Mouse (Mus musculus) bone marrow macrophage, adult 2 months (primary cell): ENCODE results near the gene Naga. TPM values are rescaled to one million over a fixed set of nuclear protein-coding genes. Genes with fewer than 3 reads are reported as not detected.

ENCODE experiments used
- H3K27ac ChIP-seq: 2 replicates; pipeline ENCODE4 v1.5.1; 2012; ENCODE audit warnings: low read depth, low read length; ENCODE audit not compliant: insufficient read depth
- H3K4me1 ChIP-seq: 2 replicates; pipeline ENCODE4 v1.6.1; 2012; ENCODE audit warnings: low read length; ENCODE audit not compliant: control insufficient read depth, insufficient read depth
- H3K4me3 ChIP-seq: 2 replicates; pipeline ENCODE4 v1.5.1; 2012; ENCODE audit warnings: mild to moderate bottlenecking, low read length, moderate library complexity; ENCODE audit not compliant: insufficient read depth
- CTCF ChIP-seq: IDR thresholded peaks from 2 replicates; pipeline ENCODE4 v1.5.1; 2012; ENCODE audit warnings: low read depth, mild to moderate bottlenecking, low read length, moderate library complexity
- POLR2A ChIP-seq: IDR thresholded peaks from 2 replicates; pipeline ENCODE4 v1.6.1; 2012; ENCODE audit warnings: mild to moderate bottlenecking, low read depth, low read length, borderline replicate concordance
- polyA plus RNA-seq: library from polyadenylated mRNA; stranded (reverse); fragments of >200 nt; gene quantifications from 2 replicates; pipeline ENCODE4 v1.2.4, GENCODE M21; 2012; ENCODE audit not compliant: missing spikeins, insufficient read depth, insufficient read length

The Naga gene
- polyA plus RNA-seq, 1 experiment, result 168 TPM

DNA sequence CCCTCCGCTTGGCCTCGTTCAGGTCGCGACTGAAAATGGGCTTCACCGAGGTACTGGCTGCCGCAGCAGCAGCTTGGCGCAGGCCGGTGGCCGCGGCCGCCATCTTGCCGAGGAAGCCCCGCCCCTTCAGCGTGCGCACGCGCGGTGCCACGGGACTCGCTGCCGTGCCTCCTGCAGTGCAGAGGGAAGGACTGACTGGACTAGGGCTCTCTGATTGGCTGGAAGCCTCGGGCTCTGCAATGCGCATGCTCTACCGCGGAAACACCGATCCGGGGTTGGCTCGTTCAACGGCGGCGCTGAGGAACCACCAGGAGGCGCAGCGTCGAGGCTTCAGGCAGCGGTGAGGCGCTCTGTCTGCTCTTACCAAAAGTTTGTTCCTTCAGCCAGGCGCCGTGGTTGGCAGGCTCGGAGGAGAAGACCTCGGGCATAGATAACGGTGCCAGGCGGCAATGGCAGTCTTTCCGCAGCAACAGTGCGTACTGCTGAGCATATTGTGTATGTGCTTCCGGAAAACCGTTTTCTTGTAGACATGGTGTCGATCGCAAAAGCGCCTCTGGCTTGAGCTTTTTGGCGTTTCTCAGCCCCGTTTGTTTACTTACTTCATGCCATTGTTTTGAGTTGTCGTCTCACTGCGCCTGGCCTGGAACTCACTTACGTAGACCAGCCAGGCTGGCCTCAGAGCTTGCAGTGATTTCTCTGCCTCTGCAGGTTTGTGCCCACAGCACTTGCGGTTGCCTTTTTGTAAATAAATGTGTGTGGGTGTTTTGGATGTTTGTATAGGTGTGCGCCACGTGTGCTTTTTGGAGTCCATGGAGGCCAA is 15.6 kb upstream of the Naga start, which contains the start of gene Ndufa6:
TSS of gene Ndufa6 (minus strand) at position 197 of the 820 bp plus-strand sequence.
- peak; percentile 41; the same call in 1 of the 2 replicates for TF ChIP-seq CTCF
- peak; percentile 96 for TF ChIP-seq POLR2A
- H3K27ac ChIP-seq, result peak within 1 kb of the TSS; percentile 70
- peaks cover 10% of the 10 kb centered on the region for H3K4me1 ChIP-seq
- peak within 1 kb of the TSS; percentile 77 for H3K4me3 ChIP-seq

DNA sequence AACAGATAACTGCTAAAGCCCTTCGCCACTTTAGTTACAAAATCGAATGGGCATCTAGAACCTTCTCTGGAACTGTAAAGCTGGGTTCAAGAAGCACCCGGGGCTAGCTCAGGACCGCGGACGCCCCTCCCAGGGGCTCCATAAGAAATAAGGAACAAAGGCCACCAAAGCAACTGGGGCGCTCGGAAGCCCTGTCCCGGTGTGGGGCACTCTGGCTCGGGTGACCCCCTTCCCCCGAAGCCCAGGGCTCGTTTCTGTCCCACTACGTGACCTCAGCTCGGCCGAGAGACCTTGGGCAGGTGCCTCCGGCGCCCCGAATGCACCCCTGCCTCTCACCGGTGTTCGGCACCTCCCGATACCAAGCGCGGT is 15.0 kb upstream of the Naga start:
- Histone ChIP-seq H3K4me1 (peaks cover 15% of the 10 kb centered on the region), H3K27ac (peak overlapping the region; percentile 8), H3K4me3 (peak overlapping the region; percentile 71)
- TF ChIP-seq CTCF (no peak), POLR2A (no peak)

DNA sequence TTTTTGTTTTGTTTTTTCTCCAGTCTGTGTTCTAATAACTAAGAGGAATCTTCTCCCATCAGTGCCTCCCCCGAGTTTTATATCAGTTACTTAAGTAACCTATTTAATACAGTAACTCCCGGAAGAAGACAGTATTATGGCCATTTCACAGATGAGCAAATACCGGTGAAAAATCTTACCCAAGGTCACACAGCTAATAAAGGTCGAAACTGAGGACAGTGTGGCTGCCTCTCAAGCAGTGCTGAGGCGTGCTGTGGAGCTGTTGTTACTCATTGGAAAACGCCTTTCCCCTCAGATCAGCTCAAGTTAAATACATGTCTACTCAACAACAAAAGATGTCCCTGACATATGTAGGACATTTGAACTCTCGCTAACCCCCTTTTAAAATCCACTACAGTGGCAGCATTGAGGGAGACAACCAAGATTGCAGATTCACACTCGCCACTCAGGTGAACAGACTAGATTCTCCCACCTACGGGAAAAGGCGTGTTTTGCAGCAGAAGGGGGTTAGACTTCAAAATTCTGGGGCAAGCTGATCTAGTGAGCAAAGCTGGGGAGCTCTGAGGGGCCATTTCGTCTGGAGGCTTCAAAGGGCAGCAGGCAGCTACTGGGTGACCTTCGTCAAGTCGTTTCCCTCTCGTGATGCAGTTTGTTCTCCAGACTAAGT is 14.5 kb upstream of the Naga start:
- Histone ChIP-seq H3K4me3 (peak overlapping the region; percentile 71), H3K4me1 (peaks cover 19% of the 10 kb centered on the region), H3K27ac (peak overlapping the region; percentile 8; the same call in 1 of the 2 replicates)
- no peak for TF ChIP-seq POLR2A
- TF ChIP-seq CTCF, result no peak

DNA sequence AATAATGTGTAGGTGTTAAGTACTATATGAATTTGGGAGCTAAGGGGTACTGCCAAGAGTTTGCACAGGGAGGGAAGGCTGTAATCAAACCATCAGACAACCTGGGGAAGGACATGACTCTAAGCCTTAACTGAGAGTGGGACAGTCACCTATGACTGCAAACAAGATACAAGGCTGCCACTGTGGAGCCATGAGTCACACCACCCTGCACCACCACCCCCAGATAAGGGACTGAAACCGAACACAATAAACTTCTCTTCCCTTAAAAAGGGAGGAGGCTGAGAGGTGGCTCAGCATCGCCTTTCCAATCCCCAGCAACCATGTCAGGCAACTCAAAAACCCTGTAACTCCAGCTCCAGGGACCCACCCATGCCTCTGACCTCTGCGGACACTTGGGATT is 12.8 kb upstream of the Naga start:
- Histone ChIP-seq H3K27ac (no peak overlapping the region), H3K4me1 (peaks cover 31% of the 10 kb centered on the region), H3K4me3 (no peak overlapping the region)
- TF ChIP-seq CTCF, result no peak

- H3K4me3 ChIP-seq, result no peak overlapping the region
Measured at GRCm38 (mm10) chr15:82350349-82350748, 11.6 kb upstream of the Naga start.

DNA sequence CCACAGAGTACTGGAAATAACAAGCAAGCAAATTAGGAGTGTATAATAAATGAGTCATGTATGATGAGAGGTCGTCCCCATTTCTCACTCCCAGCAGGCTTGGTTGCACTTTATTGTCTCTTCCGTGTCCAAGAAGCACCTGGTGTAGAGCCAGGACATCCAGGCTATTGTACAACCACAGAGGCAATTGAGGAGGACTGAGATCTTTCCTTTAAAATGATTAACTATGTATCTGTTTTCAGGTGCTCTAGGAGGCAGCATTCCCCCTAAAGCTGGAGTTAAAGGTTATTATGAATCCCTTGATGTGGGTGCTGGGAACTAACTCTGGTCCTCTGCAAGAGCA is 10.2 kb upstream of the Naga start:
- Histone ChIP-seq H3K4me1 (peaks cover 35% of the 10 kb centered on the region), H3K4me3 (no peak overlapping the region), H3K27ac (no peak overlapping the region)
- TF ChIP-seq POLR2A (no peak), CTCF (no peak)

More at GRCm38 (mm10) chr15:82350349-82350748, 11.6 kb upstream of the Naga start:
- Histone ChIP-seq H3K4me1 (peaks cover 32% of the 10 kb centered on the region), H3K27ac (no peak overlapping the region)
- TF ChIP-seq POLR2A (no peak), CTCF (no peak)

- TF ChIP-seq POLR2A (no peak), CTCF (no peak)
- peak overlapping the region; percentile 31; the same call in 1 of the 2 replicates for H3K27ac ChIP-seq
Measured at GRCm38 (mm10) chr15:82348258-82348998, 9.7 kb upstream of the Naga start.

DNA sequence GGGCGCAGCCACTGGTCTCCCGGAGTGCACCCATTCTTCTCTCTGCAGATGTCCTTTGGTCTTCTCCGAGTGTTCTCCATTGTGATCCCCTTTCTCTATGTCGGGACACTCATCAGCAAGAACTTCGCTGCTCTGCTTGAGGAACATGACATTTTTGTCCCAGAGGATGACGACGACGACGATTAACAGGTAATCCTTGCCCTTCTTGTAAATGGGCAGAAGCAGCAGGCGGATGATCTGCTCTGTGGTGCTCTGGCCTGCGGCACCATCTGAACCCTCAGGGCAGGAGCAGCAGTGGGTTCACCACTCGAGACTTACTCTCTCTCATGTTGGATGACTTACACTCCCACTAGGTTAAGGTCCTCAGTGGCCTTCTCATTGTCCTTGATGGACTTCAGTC is 9.1 kb upstream of the Naga start:
- peak overlapping the region; percentile 75; the same call in 1 of the 2 replicates for H3K27ac ChIP-seq
- TF ChIP-seq CTCF, result no peak
- TF ChIP-seq POLR2A, result no peak
- peak overlapping the region; percentile 79; the same call in 1 of the 2 replicates for H3K4me3 ChIP-seq
- peaks cover 35% of the 10 kb centered on the region for H3K4me1 ChIP-seq

More at GRCm38 (mm10) chr15:82348258-82348998, 9.7 kb upstream of the Naga start:
- no peak overlapping the region for H3K4me3 ChIP-seq
- H3K4me1 ChIP-seq, result peaks cover 35% of the 10 kb centered on the region

- peak overlapping the region; percentile 75 for H3K27ac ChIP-seq
- no peak for TF ChIP-seq POLR2A
- H3K4me3 ChIP-seq, result peak overlapping the region; percentile 79
- peaks cover 31% of the 10 kb centered on the region for H3K4me1 ChIP-seq
Measured at GRCm38 (mm10) chr15:82347303-82347676, 8.6 kb upstream of the Naga start.
